Mouse (Mus musculus): ENCODE measurements around the gene Cacna2d1. TPM values are rescaled to one million over a fixed set of nuclear protein-coding genes. Genes with fewer than 3 reads are reported as not detected.

Cacna2d1 gene
- total and polyA plus RNA-seq, 3 experiments = 0.08 to 0.13 TPM; not detected in 1

GRCm38 (mm10) chr5:16122110-16122509, 187.6 kb downstream of the Cacna2d1 start:
- no peaks in the 10 kb centered on the region for H3K4me1 ChIP-seq (ENCODE audit: control insufficient read depth in 1 of 2, insufficient read depth in 2 of 2, low read length in 2 of 2)
- no peaks in the 10 kb centered on the region for H3K27me3 ChIP-seq (ENCODE audit: control insufficient read depth in 1 of 2, insufficient read depth in 2 of 2, low read length in 2 of 2)
- no peaks in the 10 kb centered on the region for H3K79me2 ChIP-seq (ENCODE audit: control insufficient read depth, insufficient read depth, low read length, poor library complexity)
- no peak overlapping the region for H3K4me3 ChIP-seq (ENCODE audit: control insufficient read depth in 1 of 2, insufficient read depth in 1 of 2, low read depth in 2 of 2, low read length in 2 of 2)
- no peaks in the 10 kb centered on the region for H3K9me3 ChIP-seq (replicated peaks; ENCODE audit: insufficient read depth, low read length)
- no peak overlapping the region for H3K9ac ChIP-seq (ENCODE audit: control insufficient read depth, low read depth, low read length, poor library complexity, severe bottlenecking)
- H3K27ac ChIP-seq (ENCODE audit: control insufficient read depth, low read depth, low read length) = no peak overlapping the region
- no peak for DNase-seq (ENCODE audit: low read depth, low spot score)
- no peaks in the 10 kb centered on the region for H3K36me3 ChIP-seq (ENCODE audit: control insufficient read depth in 1 of 2, insufficient read depth in 2 of 2, low read length in 2 of 2)
- TF ChIP-seq HCFC1 (IDR thresholded peaks at IDR 0.05; ENCODE audit: low read depth, low read length) (no peak), POLR2AphosphoS2 (IDR thresholded peaks at IDR 0.05; ENCODE audit: low read length) (no peak)

GRCm38 (mm10) chr5:16134286-16135094, 200.0 kb downstream of the Cacna2d1 start:
- H3K79me2 ChIP-seq (ENCODE audit: control insufficient read depth, insufficient read depth, low read length, poor library complexity) = no peaks in the 10 kb centered on the region
- DNase-seq (ENCODE audit: low read depth, low spot score) = no peak
- H3K36me3 ChIP-seq (ENCODE audit: control insufficient read depth in 1 of 2, insufficient read depth in 2 of 2, low read length in 2 of 2) = no peaks in the 10 kb centered on the region
- no peaks in the 10 kb centered on the region for H3K9me3 ChIP-seq (replicated peaks; ENCODE audit: insufficient read depth, low read length)
- no peak overlapping the region for H3K9ac ChIP-seq (ENCODE audit: control insufficient read depth, low read depth, low read length, poor library complexity, severe bottlenecking)
- H3K4me3 ChIP-seq (ENCODE audit: control insufficient read depth in 1 of 2, insufficient read depth in 1 of 2, low read depth in 2 of 2, low read length in 2 of 2) = no peak overlapping the region
- H3K27me3 ChIP-seq (ENCODE audit: control insufficient read depth in 1 of 2, insufficient read depth in 2 of 2, low read length in 2 of 2) = no peaks in the 10 kb centered on the region
- no peak for TF ChIP-seq CHD1 (IDR thresholded peaks at IDR 0.05; ENCODE audit: low read depth, low read length)
- no peak for TF ChIP-seq ZC3H11A (IDR thresholded peaks at IDR 0.05; ENCODE audit: low read depth, low read length)
- no peak for TF ChIP-seq MXI1 (IDR thresholded peaks at IDR 0.05; ENCODE audit: low read depth, low read length)
- no peak for TF ChIP-seq MEF2A (IDR thresholded peaks at IDR 0.05; ENCODE audit: extremely low read depth, insufficient replicate concordance, low read depth, low read length, poor library complexity, severe bottlenecking)
- TF ChIP-seq ELF1 (IDR thresholded peaks at IDR 0.05; ENCODE audit: low read depth, low read length) = no peak
- TF ChIP-seq NELFE (IDR thresholded peaks at IDR 0.05; ENCODE audit: low read depth, low read length) = no peak
- no peaks in the 10 kb centered on the region for H3K4me1 ChIP-seq (ENCODE audit: control insufficient read depth in 1 of 2, insufficient read depth in 2 of 2, low read length in 2 of 2)
- no peak overlapping the region for H3K27ac ChIP-seq (ENCODE audit: control insufficient read depth, low read depth, low read length)

- Histone ChIP-seq H3K9me3 (replicated peaks; ENCODE audit: insufficient read depth, low read length) (no peaks in the 10 kb centered on the region), H3K27me3 (ENCODE audit: control insufficient read depth in 1 of 2, insufficient read depth in 2 of 2, low read length in 2 of 2) (no peaks in the 10 kb centered on the region), H3K9ac (ENCODE audit: control insufficient read depth, low read depth, low read length, poor library complexity, severe bottlenecking) (no peak overlapping the region), H3K4me1 (ENCODE audit: control insufficient read depth in 1 of 2, insufficient read depth in 2 of 2, low read length in 2 of 2) (no peaks in the 10 kb centered on the region), H3K36me3 (ENCODE audit: control insufficient read depth in 1 of 2, insufficient read depth in 2 of 2, low read length in 2 of 2) (no peaks in the 10 kb centered on the region), H3K4me3 (ENCODE audit: control insufficient read depth in 1 of 2, insufficient read depth in 1 of 2, low read depth in 2 of 2, low read length in 2 of 2) (no peak overlapping the region), H3K79me2 (ENCODE audit: control insufficient read depth, insufficient read depth, low read length, poor library complexity) (no peaks in the 10 kb centered on the region), H3K27ac (ENCODE audit: control insufficient read depth, low read depth, low read length) (no peak overlapping the region)
- no peak for TF ChIP-seq CHD2 (IDR thresholded peaks at IDR 0.05; ENCODE audit: low read length)
- no peak for TF ChIP-seq MYB (IDR thresholded peaks at IDR 0.05; ENCODE audit: low read depth, low read length)
- no peak for TF ChIP-seq MYC (IDR thresholded peaks at IDR 0.05; ENCODE audit: low read depth, low read length)
- no peak for TF ChIP-seq NRF1 (IDR thresholded peaks at IDR 0.05; ENCODE audit: insufficient read depth, low read depth, low read length, poor library complexity, severe bottlenecking)
- TF ChIP-seq CTCF (IDR thresholded peaks at IDR 0.05 in 2 of 3, conservative IDR thresholded peaks at IDR 0.05 in 1 of 3; ENCODE audit: control insufficient read depth in 1 of 3, insufficient read depth in 1 of 3, low read depth in 2 of 3, low read length in 3 of 3, poor library complexity in 1 of 3, severe bottlenecking in 1 of 3) = no peak
- TF ChIP-seq RAD21 (IDR thresholded peaks at IDR 0.05; ENCODE audit: low read depth, low read length) = no peak
- no peak for TF ChIP-seq POLR2A (IDR thresholded peaks at IDR 0.05; ENCODE audit: control insufficient read depth in 1 of 2, insufficient read depth in 1 of 2, low read depth in 1 of 2, low read length in 2 of 2, poor library complexity in 1 of 2)
- no peak for TF ChIP-seq JUND (IDR thresholded peaks at IDR 0.05; ENCODE audit: low read depth, low read length)
- TF ChIP-seq SMC3 (IDR thresholded peaks at IDR 0.05; ENCODE audit: low read depth, low read length) = no peak
- no peak for TF ChIP-seq POLR2AphosphoS5 (IDR thresholded peaks at IDR 0.05; ENCODE audit: borderline replicate concordance, low read depth, low read length)
- TF ChIP-seq SIN3A (IDR thresholded peaks at IDR 0.05; ENCODE audit: low read length) = no peak
- TF ChIP-seq GATA1 (IDR thresholded peaks at IDR 0.05; ENCODE audit: low read depth, low read length) = no peak
- TF ChIP-seq MAX (IDR thresholded peaks at IDR 0.05; ENCODE audit: low read length) = no peak
- no peak for TF ChIP-seq TBP (IDR thresholded peaks at IDR 0.05; ENCODE audit: low read depth, low read length)
- TF ChIP-seq TAL1 (IDR thresholded peaks at IDR 0.05; ENCODE audit: low read length) = no peak
- TF ChIP-seq USF1 (IDR thresholded peaks at IDR 0.05; ENCODE audit: low read depth, low read length) = no peak
- no peak for TF ChIP-seq MAFK (IDR thresholded peaks at IDR 0.05; ENCODE audit: borderline replicate concordance, low read depth, low read length)
- TF ChIP-seq MAZ (IDR thresholded peaks at IDR 0.05; ENCODE audit: low read depth, low read length) = no peak
- no peak for TF ChIP-seq BHLHE40 (IDR thresholded peaks at IDR 0.05; ENCODE audit: borderline replicate concordance, low read depth, low read length)
- no peak for DNase-seq (ENCODE audit: low read depth, low spot score)
These were observed 201.5 kb downstream of the Cacna2d1 start for GRCm38 (mm10) chr5:16135986-16136385.
